Mouse (Mus musculus): ENCODE data around the gene Mylk3. TPM values are rescaled to one million over a fixed set of nuclear protein-coding genes. Genes with fewer than 3 reads are reported as not detected.

The Mylk3 gene
- polyA plus RNA-seq, 1 experiment from 2014 or later = 40.7 TPM

GRCm38 (mm10) chr8:85308564-85308963 is 77.6 kb downstream of the Mylk3 start:
- Histone ChIP-seq H3K9ac (no peak overlapping the region), H3K4me3 (no peak overlapping the region), H3K4me2 (no peak overlapping the region), H3K27me3 (replicated peaks) (no peaks in the 10 kb centered on the region), H3K4me1 (peaks cover 11% of the 10 kb centered on the region; the same call in 1 of the 2 replicates), H3K9me3 (replicated peaks) (no peaks in the 10 kb centered on the region), H3K27ac (no peak overlapping the region), H3K36me3 (peaks cover 60% of the 10 kb centered on the region)
- 88% methylated on average over 2 of the region's 2 CpGs for WGBS (ENCODE audit: insufficient replicate concordance)
- no peak for ATAC-seq

DNA sequence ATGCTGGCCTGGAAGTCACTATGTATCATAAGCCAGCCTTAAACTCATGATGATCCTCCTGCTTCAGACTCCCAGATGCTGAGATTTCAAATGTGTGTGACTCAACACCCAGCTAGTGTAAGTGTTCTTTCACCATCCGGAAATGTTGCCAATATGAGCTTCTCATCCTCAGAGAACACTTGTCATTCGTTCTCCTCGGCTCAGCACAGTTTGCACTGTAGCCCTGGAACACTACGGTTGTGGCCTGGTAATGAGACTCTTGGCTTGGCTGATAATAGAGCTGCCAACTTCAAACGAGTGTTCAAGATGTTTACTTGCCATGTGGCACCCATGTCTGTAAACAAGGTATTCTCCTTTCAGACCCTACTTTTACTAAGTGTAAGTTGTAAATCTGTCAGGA is 82.6 kb downstream of the Mylk3 start:
- Histone ChIP-seq H3K36me3 (peaks cover 73% of the 10 kb centered on the region), H3K4me3 (no peak overlapping the region), H3K4me1 (peaks cover 21% of the 10 kb centered on the region), H3K4me2 (no peak overlapping the region), H3K9me3 (replicated peaks) (no peaks in the 10 kb centered on the region), H3K27ac (no peak overlapping the region), H3K27me3 (replicated peaks) (no peaks in the 10 kb centered on the region), H3K9ac (no peak overlapping the region)
- 85% methylated on average over 5 of the region's 5 CpGs for WGBS (ENCODE audit: insufficient replicate concordance)
- ATAC-seq = no peak

DNA sequence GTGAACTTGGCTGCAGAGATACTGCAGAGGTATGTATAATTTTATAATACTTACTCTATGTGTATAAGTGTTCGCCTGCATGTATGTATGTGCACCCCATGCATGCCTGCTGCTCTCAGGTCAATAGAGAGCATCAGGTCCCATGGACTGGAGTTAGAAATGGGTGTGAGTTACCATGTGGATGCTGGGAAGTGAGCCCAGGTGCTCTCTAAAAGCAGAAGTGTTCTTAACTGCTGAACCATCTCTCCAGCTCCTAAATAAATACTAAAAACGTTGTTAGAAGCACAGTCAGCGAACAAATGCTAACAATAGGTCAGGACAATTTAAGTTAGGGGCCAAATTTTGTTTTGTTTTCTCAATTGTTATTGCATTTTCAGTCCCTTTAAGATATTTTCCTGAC is 83.2 kb downstream of the Mylk3 start:
- WGBS (ENCODE audit: insufficient replicate concordance) = 73% methylated on average over 3 of the region's 3 CpGs
- H3K36me3 ChIP-seq = peaks cover 67% of the 10 kb centered on the region
- H3K4me3 ChIP-seq = no peak overlapping the region
- H3K9me3 ChIP-seq (replicated peaks) = no peaks in the 10 kb centered on the region
- H3K4me2 ChIP-seq = no peak overlapping the region
- H3K9ac ChIP-seq = no peak overlapping the region
- H3K4me1 ChIP-seq = peaks cover 27% of the 10 kb centered on the region
- no peak overlapping the region for H3K27ac ChIP-seq
- no peak for ATAC-seq
- H3K27me3 ChIP-seq (replicated peaks) = no peaks in the 10 kb centered on the region

DNA sequence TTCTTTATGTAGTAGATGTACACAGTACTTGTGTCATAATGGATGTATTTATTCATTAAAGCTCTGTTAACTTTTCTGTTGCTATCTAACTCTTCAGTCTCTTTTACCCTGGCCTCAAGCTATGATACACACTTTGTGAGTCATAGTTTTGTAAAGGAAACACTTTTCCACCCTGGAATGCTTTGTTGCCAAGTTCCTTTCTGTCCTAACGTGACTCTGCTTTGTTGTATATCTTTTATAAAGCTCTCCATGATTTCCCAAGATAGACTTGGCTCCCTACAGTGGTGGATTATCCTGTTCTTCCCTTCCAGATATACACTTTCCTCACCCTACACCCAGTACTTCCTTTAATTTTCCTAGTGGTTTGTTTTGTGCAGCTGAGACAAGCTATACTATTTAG is 84.2 kb downstream of the Mylk3 start:
- Histone ChIP-seq H3K4me2 (peak overlapping the region; percentile 79), H3K36me3 (peaks cover 57% of the 10 kb centered on the region), H3K9ac (peak overlapping the region; percentile 10; the same call in 1 of the 2 replicates), H3K27me3 (replicated peaks) (no peaks in the 10 kb centered on the region), H3K4me1 (peaks cover 37% of the 10 kb centered on the region), H3K27ac (no peak overlapping the region), H3K9me3 (replicated peaks) (no peaks in the 10 kb centered on the region), H3K4me3 (peak overlapping the region; percentile 14)
- WGBS (ENCODE audit: insufficient replicate concordance) = 62% methylated on average over 1 of the region's 1 CpGs
- no peak for ATAC-seq

DNA sequence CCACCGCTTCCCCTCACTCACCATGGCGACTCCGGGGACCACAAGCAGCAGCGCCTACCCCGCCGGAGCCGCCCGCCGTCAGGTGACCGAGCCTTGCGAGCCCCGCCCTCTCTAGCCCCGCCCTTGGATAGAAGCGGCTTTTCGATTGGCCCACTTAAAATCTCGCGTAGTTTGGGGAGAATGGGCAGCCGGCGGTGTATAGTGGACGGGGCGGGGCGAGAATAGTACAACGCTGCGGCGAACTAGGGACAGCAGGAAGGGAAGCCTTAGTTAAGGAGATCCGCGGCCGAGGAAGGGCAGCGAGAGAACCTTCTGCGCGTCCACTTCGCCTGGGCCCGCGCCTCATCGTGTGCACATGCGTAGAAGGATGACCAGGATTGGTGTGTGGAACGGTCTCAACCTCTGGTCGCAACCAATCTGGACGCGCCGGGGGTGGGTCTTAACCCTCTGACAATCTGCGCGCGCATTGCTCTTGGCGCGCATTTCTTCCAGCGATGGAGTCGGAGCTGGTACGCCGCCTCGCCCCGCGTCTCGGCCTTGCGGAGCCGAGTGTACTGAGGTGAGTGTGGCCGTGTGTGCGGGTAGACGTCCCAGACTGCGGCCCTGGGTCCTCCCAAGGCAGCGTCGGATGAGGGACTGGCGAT is 86.6 kb downstream of the Mylk3 start, which contains the start of the genes Orc6 and Vps35:
Gene Orc6 (plus strand): TSS at position 199 of the 644 bp plus-strand sequence.
Gene Vps35 (minus strand): TSS at position 369 of the 644 bp plus-strand sequence.
- Histone ChIP-seq H3K4me1 (peaks cover 38% of the 10 kb centered on the region), H3K27me3 (replicated peaks) (no peaks in the 10 kb centered on the region), H3K9me3 (replicated peaks) (no peaks in the 10 kb centered on the region), H3K36me3 (peaks cover 35% of the 10 kb centered on the region), H3K4me2 (peak within 1 kb of the TSS; percentile 79), H3K9ac (peak within 1 kb of the TSS; percentile 95), H3K27ac (peak within 1 kb of the TSS; percentile 94), H3K4me3 (peak within 1 kb of the TSS; percentile 99)
- peak; percentile 97 for ATAC-seq
- WGBS (ENCODE audit: insufficient replicate concordance) = under 1% methylated on average over 63 of the region's 63 CpGs

- under 1% methylated on average over 53 of the region's 53 CpGs for WGBS (ENCODE audit: insufficient replicate concordance)
- peak overlapping the region; percentile 99 for H3K4me3 ChIP-seq
- peak overlapping the region; percentile 95 for H3K9ac ChIP-seq
- H3K4me1 ChIP-seq = peaks cover 38% of the 10 kb centered on the region
- peak overlapping the region; percentile 79 for H3K4me2 ChIP-seq
- peak overlapping the region; percentile 94 for H3K27ac ChIP-seq
- ATAC-seq = peak; percentile 47
- peaks cover 33% of the 10 kb centered on the region for H3K36me3 ChIP-seq
- no peaks in the 10 kb centered on the region for H3K27me3 ChIP-seq (replicated peaks)
- H3K9me3 ChIP-seq (replicated peaks) = no peaks in the 10 kb centered on the region
Observed at GRCm38 (mm10) chr8:85298600-85299433, 87.3 kb downstream of the Mylk3 start.

DNA sequence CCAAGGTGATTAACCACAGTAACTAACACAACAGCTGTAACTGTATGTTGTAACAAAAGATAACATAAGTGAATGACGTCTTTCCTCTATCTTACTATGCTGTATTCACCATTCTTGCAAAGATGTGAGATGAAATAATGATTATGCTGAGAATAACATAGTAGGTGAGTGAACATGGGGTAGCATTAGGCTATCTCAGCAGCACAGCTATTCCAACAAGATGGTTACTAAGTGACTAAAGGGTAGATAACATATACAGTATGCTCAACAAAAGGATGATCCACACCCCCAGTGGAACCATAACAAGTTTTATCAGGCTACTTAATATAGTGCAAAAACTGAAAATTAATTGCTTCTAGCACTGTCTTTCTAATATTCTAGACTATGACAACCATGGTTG is 99.3 kb downstream of the Mylk3 start:
- H3K27me3 ChIP-seq (replicated peaks) = no peaks in the 10 kb centered on the region
- peaks cover 86% of the 10 kb centered on the region for H3K36me3 ChIP-seq
- WGBS (ENCODE audit: insufficient replicate concordance) = 45% methylated on average over 1 of the region's 1 CpGs
- H3K4me2 ChIP-seq = no peak overlapping the region
- no peak overlapping the region for H3K9ac ChIP-seq
- no peaks in the 10 kb centered on the region for H3K9me3 ChIP-seq (replicated peaks)
- peak; percentile 37; the same call in 1 of the 2 replicates for ATAC-seq
- no peak overlapping the region for H3K27ac ChIP-seq
- H3K4me3 ChIP-seq = no peak overlapping the region
- 0 out of 2 replicates have a peak, but pooled peaks cover 3% of the 10 kb centered on the region for H3K4me1 ChIP-seq

Other genes with a start within 250 kb of the Mylk3 start
- not detected in 2 replicates for gene Cks1brt, start 234.4 kb downstream of the Mylk3 start, polyA plus RNA-seq (2016; fragmentation: Nextera tagmentation; extraction: Ambion mirVana)
- gene Olfr371, start 160.4 kb downstream of the Mylk3 start, polyA plus RNA-seq (2016; fragmentation: Nextera tagmentation; extraction: Ambion mirVana) = not detected in 2 replicates
- 111 and 117 TPM in 2 replicates for gene Orc6, start 86.7 kb downstream of the Mylk3 start, polyA plus RNA-seq (2016; fragmentation: Nextera tagmentation; extraction: Ambion mirVana)
- gene Vps35, start 86.5 kb downstream of the Mylk3 start, polyA plus RNA-seq (2016; fragmentation: Nextera tagmentation; extraction: Ambion mirVana) = 129 and 133 TPM in 2 replicates
- gene 4921524J17Rik, start 46.5 kb upstream of the Mylk3 start, polyA plus RNA-seq (2016; fragmentation: Nextera tagmentation; extraction: Ambion mirVana) = 23.8 and 25.3 TPM in 2 replicates
- 18.5 and 20.1 TPM in 2 replicates for gene Gpt2, start 106.2 kb upstream of the Mylk3 start, polyA plus RNA-seq (2016; fragmentation: Nextera tagmentation; extraction: Ambion mirVana)
- gene Dnaja2, start 169.0 kb upstream of the Mylk3 start, polyA plus RNA-seq (2016; fragmentation: Nextera tagmentation; extraction: Ambion mirVana) = 124 TPM in 2 replicates